Mouse (Mus musculus) CH12.LX (cell line): ENCODE measurements around the gene Eps8. TPM values are rescaled to one million over a fixed set of nuclear protein-coding genes. Genes with fewer than 3 reads are reported as not detected.
A peak's percentile ranks its signal among the peaks of the same experiment; 100 is the strongest.

Experiments
- DNase-seq: peaks from one replicate; pipeline ENCODE4 v3.0.0-alpha.2; 2013; ENCODE audit errors: extremely low read depth
- H3K27ac ChIP-seq: 2 replicates; pipeline ENCODE4 v1.5.1; 2012; ENCODE audit warnings: low read depth, mild to moderate bottlenecking, control low read depth, moderate library complexity; ENCODE audit not compliant: insufficient read depth
- H3K27me3 ChIP-seq: replicated peaks from 2 replicates; pipeline ENCODE3; 2012; ENCODE audit warnings: inconsistent platforms
- H3K36me3 ChIP-seq, 2 experiments: replicated peaks in 1 of 2; 2 replicates each; pipeline versions ENCODE3 to v1.6.1; 2012; ENCODE audit warnings: inconsistent platforms in 1 of 2, low read length in 1 of 2, mild to moderate bottlenecking in 1 of 2, mixed read lengths in 1 of 2, moderate library complexity in 1 of 2; ENCODE audit not compliant: control insufficient read depth in 1 of 2, insufficient read depth in 1 of 2
- H3K4me1 ChIP-seq, 2 experiments: 2 replicates each; pipeline ENCODE4 v1.6.1; 2012; ENCODE audit warnings: inconsistent platforms in 1 of 2, moderate library complexity in 1 of 2; ENCODE audit not compliant: insufficient read depth in 2 of 2, control insufficient read depth in 1 of 2
- H3K4me2 ChIP-seq: 2 replicates; pipeline ENCODE4 v1.6.1; 2012; ENCODE audit warnings: low read depth, mild to moderate bottlenecking, control low read depth; ENCODE audit not compliant: poor library complexity, insufficient read depth, severe bottlenecking
- H3K4me3 ChIP-seq, 3 experiments: fragments of 150-350 bp in 1 of 3; sonication (generic) in 1 of 3; replicated peaks in 1 of 3; 2 replicates each; pipeline versions ENCODE3 to v1.5.1; 2011 to 2012; ENCODE audit warnings: low read depth in 2 of 3, low read length in 2 of 3, mild to moderate bottlenecking in 2 of 3, moderate library complexity in 2 of 3, control low read depth in 1 of 3, improper control_type of control experiment in 1 of 3, inconsistent platforms in 1 of 3, mixed read lengths in 1 of 3; ENCODE audit not compliant: poor library complexity in 1 of 3
- H3K79me2 ChIP-seq: replicated peaks from 2 replicates; pipeline ENCODE4 v1.6.1; 2012; ENCODE audit warnings: mild to moderate bottlenecking, moderate library complexity; ENCODE audit not compliant: control insufficient read depth, poor library complexity, insufficient read depth, severe bottlenecking; ENCODE audit errors: extremely low read depth
- H3K9ac ChIP-seq: 2 replicates; pipeline ENCODE4 v1.6.1; 2012; ENCODE audit warnings: low read depth, mild to moderate bottlenecking, control low read depth, moderate library complexity; ENCODE audit not compliant: insufficient read depth
- H3K9me3 ChIP-seq: replicated peaks from 2 replicates; pipeline ENCODE3; 2012; ENCODE audit warnings: low read length, inconsistent platforms, mixed read lengths
- BHLHE40 ChIP-seq: IDR thresholded peaks from 2 replicates; pipeline ENCODE4 v1.6.1; 2011; ENCODE audit warnings: mild to moderate bottlenecking, low read depth, low read length, improper control_type of control experiment
- CHD1 ChIP-seq: IDR thresholded peaks from 2 replicates; pipeline ENCODE4 v1.6.1; 2012; ENCODE audit warnings: low read depth, low read length, improper control_type of control experiment, inconsistent platforms
- CTCF ChIP-seq, 2 experiments: IDR thresholded peaks in 1 of 2; conservative IDR thresholded peaks in 1 of 2; 2 replicates each; pipeline ENCODE4 v1.5.1; 2011 to 2012; ENCODE audit warnings: low read depth in 2 of 2, low read length in 2 of 2, improper control_type of control experiment in 1 of 2, inconsistent platforms in 1 of 2, mild to moderate bottlenecking in 1 of 2, moderate library complexity in 1 of 2
- E2F4 ChIP-seq: IDR thresholded peaks from 2 replicates; pipeline ENCODE4 v1.6.1; 2011; ENCODE audit warnings: low read depth, low read length, improper control_type of control experiment; ENCODE audit not compliant: insufficient replicate concordance
- ETS1 ChIP-seq: conservative IDR thresholded peaks from 2 replicates; pipeline ENCODE4 v1.6.1; 2012; ENCODE audit warnings: low read depth, mild to moderate bottlenecking, inconsistent platforms, low read length, improper control_type of control experiment, moderate library complexity
- HCFC1 ChIP-seq: IDR thresholded peaks from 2 replicates; pipeline ENCODE4 v1.6.1; 2012; ENCODE audit warnings: low read depth, mild to moderate bottlenecking, inconsistent platforms, low read length, improper control_type of control experiment
- IRF4 ChIP-seq: IDR thresholded peaks from 2 replicates; pipeline ENCODE4 v1.6.1; 2014; ENCODE audit warnings: low read depth, mild to moderate bottlenecking, inconsistent platforms, low read length, improper control_type of control experiment
- JUN ChIP-seq: IDR thresholded peaks from 2 replicates; pipeline ENCODE4 v1.6.1; 2011; ENCODE audit warnings: low read depth, mild to moderate bottlenecking, low read length, improper control_type of control experiment, moderate library complexity; ENCODE audit not compliant: insufficient read depth
- JUND ChIP-seq: conservative IDR thresholded peaks from 2 replicates; pipeline ENCODE4 v1.6.1; 2011; ENCODE audit warnings: low read depth, low read length, improper control_type of control experiment
- KAT2A ChIP-seq: IDR thresholded peaks from 2 replicates; pipeline ENCODE4 v1.6.1; 2012; ENCODE audit warnings: low read length, improper control_type of control experiment, inconsistent platforms; ENCODE audit not compliant: insufficient replicate concordance
- MAFK ChIP-seq: IDR thresholded peaks from 2 replicates; pipeline ENCODE4 v1.6.1; 2011; ENCODE audit warnings: low read length, improper control_type of control experiment; ENCODE audit not compliant: insufficient replicate concordance
- MAX ChIP-seq: IDR thresholded peaks from 2 replicates; pipeline ENCODE4 v1.6.1; 2011; ENCODE audit warnings: low read length, improper control_type of control experiment
- MAZ ChIP-seq: IDR thresholded peaks from 2 replicates; pipeline ENCODE4 v1.6.1; 2012; ENCODE audit warnings: low read depth, mild to moderate bottlenecking, inconsistent platforms, low read length, improper control_type of control experiment, moderate library complexity
- MXI1 ChIP-seq: IDR thresholded peaks from 2 replicates; pipeline ENCODE4 v1.6.1; 2011; ENCODE audit warnings: mild to moderate bottlenecking, low read depth, low read length, improper control_type of control experiment
- MYC ChIP-seq: IDR thresholded peaks from 2 replicates; pipeline ENCODE4 v1.6.1; 2011; ENCODE audit warnings: low read depth, mild to moderate bottlenecking, improper control_type of control experiment, low read length
- NELFE ChIP-seq: IDR thresholded peaks from 2 replicates; pipeline ENCODE4 v1.6.1; 2011; ENCODE audit warnings: low read depth, low read length, improper control_type of control experiment
- RAD21 ChIP-seq: IDR thresholded peaks from 2 replicates; pipeline ENCODE4 v1.6.1; 2011; ENCODE audit warnings: low read depth, mild to moderate bottlenecking, low read length, improper control_type of control experiment, moderate library complexity
- SMC3 ChIP-seq: IDR thresholded peaks from 2 replicates; pipeline ENCODE4 v1.6.1; 2011; ENCODE audit warnings: low read depth, low read length, improper control_type of control experiment
- TBP ChIP-seq: conservative IDR thresholded peaks from 2 replicates; pipeline ENCODE4 v1.6.1; 2011; ENCODE audit warnings: low read depth, low read length, improper control_type of control experiment
- TCF12 ChIP-seq: IDR thresholded peaks from 2 replicates; pipeline ENCODE4 v1.6.1; 2014; ENCODE audit warnings: low read depth, mild to moderate bottlenecking, inconsistent platforms, low read length, improper control_type of control experiment
- UBTF ChIP-seq: IDR thresholded peaks from 2 replicates; pipeline ENCODE4 v1.6.1; 2012; ENCODE audit warnings: low read depth, mild to moderate bottlenecking, inconsistent platforms, low read length, improper control_type of control experiment, moderate library complexity
- USF2 ChIP-seq: conservative IDR thresholded peaks from 2 replicates; pipeline ENCODE4 v1.6.1; 2011; ENCODE audit warnings: low read depth, low read length, improper control_type of control experiment
- ZC3H11A ChIP-seq: IDR thresholded peaks from 2 replicates; pipeline ENCODE4 v1.6.1; 2012; ENCODE audit warnings: low read depth, mild to moderate bottlenecking, inconsistent platforms, low read length, improper control_type of control experiment
- ZKSCAN1 ChIP-seq: IDR thresholded peaks from 2 replicates; pipeline ENCODE4 v1.6.1; 2012; ENCODE audit warnings: low read depth, inconsistent platforms, low read length, improper control_type of control experiment, borderline replicate concordance
- dilution Hi-C: fragments of 300-500 bp; cut with MboI; formaldehyde crosslinking; loops from 2 replicates; pipeline ENCODE4 v1.14.3; 2020; ENCODE audit warnings: low sequenced_read_pairs; ENCODE audit not compliant: extremely low pct_unique_long_range_greater_than_20kb, extremely low pct_ligation_motif_present
- in situ Hi-C: fragments of 300-500 bp; cut with MboI; formaldehyde crosslinking; loops from 3 replicates; pipeline ENCODE4 v1.14.3; 2019; ENCODE audit warnings: low sequenced_read_pairs, low pct_ligation_motif_present, low pct_unique_long_range_greater_than_20kb, mixed read lengths
- polyA plus RNA-seq: library from polyadenylated mRNA; unstranded; fragments of >175 nt; gene quantifications from 2 replicates; pipeline ENCODE4 v1.2.1, GENCODE M21; 2012; ENCODE audit warnings: low read depth; ENCODE audit not compliant: insufficient read length
- total RNA-seq, 2 experiments: library from RNA; depleted of rRNA; stranded (reverse); fragments of 300-350 nt in 1 of 2; fragments of >200 nt in 1 of 2; gene quantifications; 2 replicates each; pipeline ENCODE4 v1.2.3; 2012 to 2014

The Eps8 gene
- total and polyA plus RNA-seq, 3 experiments = 2.2 to 7.4 (median 2.2) TPM

DNA sequence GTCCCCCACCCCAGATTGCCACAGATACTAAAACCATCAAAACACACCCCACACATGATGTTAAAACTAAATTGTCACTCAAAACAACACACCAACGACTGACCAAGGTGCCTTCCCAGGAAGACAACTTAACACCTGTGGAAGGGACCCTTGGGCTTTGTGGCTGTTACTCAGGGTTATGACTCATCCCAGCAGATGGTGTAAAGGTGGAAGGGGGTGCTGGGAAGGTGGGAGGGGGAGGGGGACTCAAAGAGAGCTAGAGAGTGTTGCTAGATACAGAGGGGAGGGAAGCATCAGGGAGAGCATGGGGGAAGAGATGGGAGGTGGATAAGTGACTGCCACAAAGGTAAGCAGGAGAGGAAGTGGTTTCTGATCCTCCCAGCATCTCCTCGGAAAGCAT is 163.0 kb downstream of the Eps8 start (continued):
- no peak for TF ChIP-seq USF2
- TF ChIP-seq RAD21 = no peak; the same call in 1 of the 2 replicates
- TF ChIP-seq BHLHE40 = peak; percentile 77
- peak; percentile 95 for TF ChIP-seq TCF12
- TF ChIP-seq MAX = 0 out of 2 replicates have a peak, but pooled peaks have one; percentile 22
- peak; percentile 93 for TF ChIP-seq ETS1
- TF ChIP-seq SMC3 = no peak
- no peak for TF ChIP-seq MYC
- TF ChIP-seq MAFK = 0 out of 2 replicates have a peak, but pooled peaks have one; percentile 46
- TF ChIP-seq JUND = peak; percentile 64; the same call in 1 of the 2 replicates
- no peak for TF ChIP-seq E2F4
- TF ChIP-seq NELFE = no peak
- TF ChIP-seq JUN = peak; percentile 25; the same call in 1 of the 2 replicates
- no peak for TF ChIP-seq UBTF
- TF ChIP-seq IRF4 = peak; percentile 79
- TF ChIP-seq MXI1 = no peak
- TF ChIP-seq TBP = no peak
- no peak for TF ChIP-seq CTCF (conservative IDR thresholded peaks at IDR 0.05 in 1 of 2, IDR thresholded peaks at IDR 0.05 in 1 of 2; ENCODE audit: low read depth in 2 of 2, low read length in 2 of 2)
- TF ChIP-seq CHD1 = no peak
- TF ChIP-seq HCFC1 = 0 out of 2 replicates have a peak, but pooled peaks have one; percentile 22
- no peak for TF ChIP-seq ZC3H11A
- no peak for TF ChIP-seq ZKSCAN1

GRCm38 (mm10) chr6:137490115-137490514 is 164.6 kb downstream of the Eps8 start:
- DNase-seq = no peak
- in situ Hi-C loops (no loop called here), dilution Hi-C loops (no loop called here)
- Histone ChIP-seq H3K9ac (no peak overlapping the region), H3K27ac (no peak overlapping the region), H3K4me2 (no peak overlapping the region), H3K9me3 (no peaks in the 10 kb centered on the region), H3K4me1 (peaks cover 19 to 87% of the 10 kb centered on the region in 2 experiments), H3K36me3 (peaks cover 0 to 9% of the 10 kb centered on the region in 2 experiments), H3K79me2 (no peaks in the 10 kb centered on the region), H3K27me3 (no peaks in the 10 kb centered on the region), H3K4me3 (no peak overlapping the region)
- TF ChIP-seq TBP (no peak), RAD21 (no peak), KAT2A (no peak), CTCF (conservative IDR thresholded peaks at IDR 0.05 in 1 of 2, IDR thresholded peaks at IDR 0.05 in 1 of 2; ENCODE audit: low read depth in 2 of 2, low read length in 2 of 2) (no peak), MAZ (no peak)
